Mouse (Mus musculus): ENCODE measurements around the gene Ifitm6. TPM values are rescaled to one million over a fixed set of nuclear protein-coding genes. Genes with fewer than 3 reads are reported as not detected.

Ifitm6 gene
- polyA plus RNA-seq, 1 experiment from 2014 or later: 53.6 TPM

DNA sequence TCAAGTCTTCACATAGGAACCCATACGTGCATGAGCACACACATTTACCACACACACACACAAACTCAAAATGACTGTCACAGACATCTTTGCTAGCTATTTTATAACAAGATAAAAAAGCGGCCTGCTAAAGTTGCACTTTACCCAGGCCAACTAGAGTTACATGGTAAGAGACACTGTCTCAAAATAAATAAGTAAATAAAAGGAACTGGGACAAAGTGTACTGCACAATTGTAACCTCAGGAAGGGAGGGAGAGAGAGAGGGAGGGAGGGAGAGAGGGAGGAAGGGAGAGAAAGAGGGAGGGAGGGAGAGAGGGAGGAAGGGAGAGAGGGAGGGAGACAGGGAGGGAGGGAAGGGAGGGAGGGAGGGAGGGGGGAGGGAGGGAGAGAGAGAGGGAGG is 34.7 kb upstream of the Ifitm6 start:
- 56% methylated on average over 2 of the region's 2 CpGs for WGBS (ENCODE audit: insufficient replicate concordance)
- Histone ChIP-seq H3K27me3 (ENCODE audit: insufficient read depth, low read length) (no peaks in the 10 kb centered on the region), H3K36me3 (replicated peaks; ENCODE audit: insufficient read depth, low read length) (no peaks in the 10 kb centered on the region), H3K4me1 (ENCODE audit: insufficient read depth) (peaks cover 10% of the 10 kb centered on the region), H3K4me2 (ENCODE audit: low read depth, low read length) (no peak overlapping the region), H3K4me3 (ENCODE audit: low read depth, low read length) (no peak overlapping the region), H3K27ac (ENCODE audit: low read depth) (peak overlapping the region; percentile 62), H3K9ac (replicated peaks) (no peak overlapping the region), H3K9me3 (ENCODE audit: low read length) (no peaks in the 10 kb centered on the region)
- ATAC-seq (0 out of 2 replicates have a peak, but pooled peaks have one; percentile 22), DNase-seq (no peak)
- TF ChIP-seq CTCF (IDR thresholded peaks at IDR 0.05; ENCODE audit: low read depth) (no peak), EP300 (IDR thresholded peaks at IDR 0.05; ENCODE audit: low read depth) (no peak)

- no peak for ATAC-seq
- no peak for DNase-seq
- Histone ChIP-seq H3K36me3 (replicated peaks; ENCODE audit: insufficient read depth, low read length) (no peaks in the 10 kb centered on the region), H3K4me2 (ENCODE audit: low read depth, low read length) (no peak overlapping the region), H3K4me1 (ENCODE audit: insufficient read depth) (peaks cover 14% of the 10 kb centered on the region), H3K9ac (replicated peaks) (no peak overlapping the region), H3K4me3 (ENCODE audit: low read depth, low read length) (no peak overlapping the region), H3K27ac (ENCODE audit: low read depth) (peak overlapping the region; percentile 62), H3K9me3 (ENCODE audit: low read length) (no peaks in the 10 kb centered on the region), H3K27me3 (ENCODE audit: insufficient read depth, low read length) (no peaks in the 10 kb centered on the region)
- TF ChIP-seq EP300 (IDR thresholded peaks at IDR 0.05; ENCODE audit: low read depth): no peak
- no peak for TF ChIP-seq CTCF (IDR thresholded peaks at IDR 0.05; ENCODE audit: low read depth)
- 76% methylated on average over 4 of the region's 4 CpGs for WGBS (ENCODE audit: insufficient replicate concordance)
Observed at GRCm38 (mm10) chr7:141052016-141052415, 34.3 kb upstream of the Ifitm6 start.

- no peak for DNase-seq
Observed at GRCm38 (mm10) chr7:141051060-141051685, 33.4 kb upstream of the Ifitm6 start.

GRCm38 (mm10) chr7:141049326-141049725 is 31.6 kb upstream of the Ifitm6 start:
- H3K27me3 ChIP-seq (ENCODE audit: insufficient read depth, low read length): no peaks in the 10 kb centered on the region
- no peak overlapping the region for H3K4me2 ChIP-seq (ENCODE audit: low read depth, low read length)
- H3K4me1 ChIP-seq (ENCODE audit: insufficient read depth): peaks cover 23% of the 10 kb centered on the region
- H3K27ac ChIP-seq (ENCODE audit: low read depth): no peak overlapping the region
- no peaks in the 10 kb centered on the region for H3K9me3 ChIP-seq (ENCODE audit: low read length)
- no peak overlapping the region for H3K9ac ChIP-seq (replicated peaks)
- no peak for DNase-seq
- no peaks in the 10 kb centered on the region for H3K36me3 ChIP-seq (replicated peaks; ENCODE audit: insufficient read depth, low read length)
- H3K4me3 ChIP-seq (ENCODE audit: low read depth, low read length): no peak overlapping the region
- TF ChIP-seq EP300 (IDR thresholded peaks at IDR 0.05; ENCODE audit: low read depth) (no peak), CTCF (IDR thresholded peaks at IDR 0.05; ENCODE audit: low read depth) (no peak)
- 80% methylated on average over 2 of the region's 2 CpGs for WGBS (ENCODE audit: insufficient replicate concordance)
- no peak for ATAC-seq

More at GRCm38 (mm10) chr7:141051060-141051685, 33.4 kb upstream of the Ifitm6 start:
- H3K9me3 ChIP-seq (ENCODE audit: low read length): no peaks in the 10 kb centered on the region
- H3K4me1 ChIP-seq (ENCODE audit: insufficient read depth): peaks cover 22% of the 10 kb centered on the region
- WGBS (ENCODE audit: insufficient replicate concordance): 70% methylated on average over 17 of the region's 17 CpGs
- no peak overlapping the region for H3K4me2 ChIP-seq (ENCODE audit: low read depth, low read length)
- no peaks in the 10 kb centered on the region for H3K27me3 ChIP-seq (ENCODE audit: insufficient read depth, low read length)
- TF ChIP-seq EP300 (IDR thresholded peaks at IDR 0.05; ENCODE audit: low read depth) (no peak), CTCF (IDR thresholded peaks at IDR 0.05; ENCODE audit: low read depth) (no peak)
- ATAC-seq: no peak
- no peak overlapping the region for H3K4me3 ChIP-seq (ENCODE audit: low read depth, low read length)
- H3K36me3 ChIP-seq (replicated peaks; ENCODE audit: insufficient read depth, low read length): no peaks in the 10 kb centered on the region
- H3K9ac ChIP-seq (replicated peaks): no peak overlapping the region
- no peak overlapping the region for H3K27ac ChIP-seq (ENCODE audit: low read depth)

DNA sequence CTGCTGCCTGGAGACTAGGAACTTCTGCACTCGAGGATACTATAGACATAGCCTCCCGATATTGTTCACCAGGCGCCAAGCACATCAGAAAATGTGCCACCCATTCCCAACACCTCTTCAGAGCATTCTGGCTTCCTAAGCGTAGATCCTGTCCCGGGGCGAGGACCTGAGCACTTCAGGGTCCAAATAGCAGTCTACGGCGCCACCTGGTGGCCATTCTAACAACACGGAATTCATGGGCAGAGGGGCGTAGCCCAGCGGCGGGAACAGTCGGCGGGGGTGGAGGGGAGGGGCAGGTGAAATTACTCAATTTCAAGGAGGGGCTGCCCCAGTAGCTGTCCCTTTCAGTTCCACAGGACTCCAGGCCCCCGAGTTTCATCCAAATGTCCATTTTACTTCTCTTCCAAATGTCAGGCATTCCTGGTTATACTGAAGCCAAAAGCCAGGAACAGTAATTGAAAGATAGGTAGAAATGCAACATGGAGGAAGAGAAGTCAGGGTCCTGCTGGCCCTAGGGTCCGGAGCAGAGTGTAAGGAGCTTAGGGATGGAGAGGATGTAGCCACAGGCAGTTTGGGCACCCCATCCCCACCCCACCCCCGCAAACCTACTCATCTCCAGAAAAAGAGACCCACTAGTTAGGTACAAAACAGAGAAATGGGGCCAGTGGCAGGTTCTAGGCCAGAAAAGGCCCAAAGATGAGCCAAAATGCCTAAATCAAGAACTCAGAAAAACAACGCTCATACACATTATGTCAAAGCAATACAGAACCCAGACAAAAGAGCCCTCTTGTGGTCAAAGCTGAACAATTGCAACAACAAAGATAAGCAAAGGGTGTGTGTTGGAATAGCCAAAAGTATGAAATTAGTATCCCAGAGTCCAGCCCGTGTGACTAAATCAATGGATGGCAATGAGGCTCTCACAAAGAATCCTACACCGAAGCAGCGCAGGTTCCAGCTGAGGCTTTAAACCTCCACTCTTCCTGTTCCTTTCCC is 30.8 kb upstream of the Ifitm6 start:
- Histone ChIP-seq H3K4me1 (ENCODE audit: insufficient read depth) (peaks cover 23% of the 10 kb centered on the region), H3K4me3 (ENCODE audit: low read depth, low read length) (peak overlapping the region; percentile 33), H3K9me3 (ENCODE audit: low read length) (no peaks in the 10 kb centered on the region), H3K9ac (replicated peaks) (peak overlapping the region; percentile 54), H3K27me3 (ENCODE audit: insufficient read depth, low read length) (no peaks in the 10 kb centered on the region), H3K4me2 (ENCODE audit: low read depth, low read length) (peak overlapping the region; percentile 84), H3K27ac (ENCODE audit: low read depth) (peak overlapping the region; percentile 85), H3K36me3 (replicated peaks; ENCODE audit: insufficient read depth, low read length) (no peaks in the 10 kb centered on the region)
- peak; percentile 87 for ATAC-seq
- 6% methylated on average over 21 of the region's 21 CpGs for WGBS (ENCODE audit: insufficient replicate concordance)
- TF ChIP-seq EP300 (IDR thresholded peaks at IDR 0.05; ENCODE audit: low read depth) (no peak), CTCF (IDR thresholded peaks at IDR 0.05; ENCODE audit: low read depth) (peak; percentile 97)
- peak; percentile 94 for DNase-seq

GRCm38 (mm10) chr7:141047581-141048225 is 30.0 kb upstream of the Ifitm6 start:
- DNase-seq (peak; percentile 66), ATAC-seq (peak; percentile 76)
- Histone ChIP-seq H3K4me1 (ENCODE audit: insufficient read depth) (peaks cover 23% of the 10 kb centered on the region), H3K4me3 (ENCODE audit: low read depth, low read length) (peak overlapping the region; percentile 33), H3K4me2 (ENCODE audit: low read depth, low read length) (peak overlapping the region; percentile 84), H3K27ac (ENCODE audit: low read depth) (peak overlapping the region; percentile 85), H3K36me3 (replicated peaks; ENCODE audit: insufficient read depth, low read length) (no peaks in the 10 kb centered on the region), H3K9ac (replicated peaks) (peak overlapping the region; percentile 54), H3K27me3 (ENCODE audit: insufficient read depth, low read length) (no peaks in the 10 kb centered on the region), H3K9me3 (ENCODE audit: low read length) (no peaks in the 10 kb centered on the region)
- WGBS (ENCODE audit: insufficient replicate concordance): 9% methylated on average over 15 of the region's 19 CpGs
- TF ChIP-seq EP300 (IDR thresholded peaks at IDR 0.05; ENCODE audit: low read depth) (no peak; the same call in 1 of the 2 replicates), CTCF (IDR thresholded peaks at IDR 0.05; ENCODE audit: low read depth) (no peak)

Data from liver, postnatal 0 days (tissue).